Mouse (Mus musculus) CH12.LX (cell line): ENCODE results near the gene Klhl36. TPM values are rescaled to one million over a fixed set of nuclear protein-coding genes. Genes with fewer than 3 reads are reported as not detected.

Source experiments
- DNase-seq: peaks from one replicate; pipeline ENCODE4 v3.0.0-alpha.2; 2013; ENCODE audit errors: extremely low read depth
- H3K27ac ChIP-seq: 2 replicates; pipeline ENCODE4 v1.5.1; 2012; ENCODE audit warnings: low read depth, mild to moderate bottlenecking, control low read depth, moderate library complexity; ENCODE audit not compliant: insufficient read depth
- H3K27me3 ChIP-seq: replicated peaks from 2 replicates; pipeline ENCODE3; 2012; ENCODE audit warnings: inconsistent platforms
- H3K36me3 ChIP-seq, 2 experiments: replicated peaks in 1 of 2; 2 replicates each; pipeline versions ENCODE3 to v1.6.1; 2012; ENCODE audit warnings: inconsistent platforms in 1 of 2, low read length in 1 of 2, mild to moderate bottlenecking in 1 of 2, mixed read lengths in 1 of 2, moderate library complexity in 1 of 2; ENCODE audit not compliant: control insufficient read depth in 1 of 2, insufficient read depth in 1 of 2
- H3K4me1 ChIP-seq, 2 experiments: 2 replicates each; pipeline ENCODE4 v1.6.1; 2012; ENCODE audit warnings: inconsistent platforms in 1 of 2, moderate library complexity in 1 of 2; ENCODE audit not compliant: insufficient read depth in 2 of 2, control insufficient read depth in 1 of 2
- H3K4me2 ChIP-seq: 2 replicates; pipeline ENCODE4 v1.6.1; 2012; ENCODE audit warnings: low read depth, mild to moderate bottlenecking, control low read depth; ENCODE audit not compliant: poor library complexity, insufficient read depth, severe bottlenecking
- H3K4me3 ChIP-seq, 3 experiments: fragments of 150-350 bp in 1 of 3; sonication (generic) in 1 of 3; replicated peaks in 1 of 3; 2 replicates each; pipeline versions ENCODE3 to v1.5.1; 2011 to 2012; ENCODE audit warnings: low read depth in 2 of 3, low read length in 2 of 3, mild to moderate bottlenecking in 2 of 3, moderate library complexity in 2 of 3, control low read depth in 1 of 3, improper control_type of control experiment in 1 of 3, inconsistent platforms in 1 of 3, mixed read lengths in 1 of 3; ENCODE audit not compliant: poor library complexity in 1 of 3
- H3K79me2 ChIP-seq: replicated peaks from 2 replicates; pipeline ENCODE4 v1.6.1; 2012; ENCODE audit warnings: mild to moderate bottlenecking, moderate library complexity; ENCODE audit not compliant: control insufficient read depth, poor library complexity, insufficient read depth, severe bottlenecking; ENCODE audit errors: extremely low read depth
- H3K9ac ChIP-seq: 2 replicates; pipeline ENCODE4 v1.6.1; 2012; ENCODE audit warnings: low read depth, mild to moderate bottlenecking, control low read depth, moderate library complexity; ENCODE audit not compliant: insufficient read depth
- H3K9me3 ChIP-seq: replicated peaks from 2 replicates; pipeline ENCODE3; 2012; ENCODE audit warnings: low read length, inconsistent platforms, mixed read lengths
- BHLHE40 ChIP-seq: IDR thresholded peaks from 2 replicates; pipeline ENCODE4 v1.6.1; 2011; ENCODE audit warnings: mild to moderate bottlenecking, low read depth, low read length, improper control_type of control experiment
- CHD1 ChIP-seq: IDR thresholded peaks from 2 replicates; pipeline ENCODE4 v1.6.1; 2012; ENCODE audit warnings: low read depth, low read length, improper control_type of control experiment, inconsistent platforms
- CHD2 ChIP-seq: IDR thresholded peaks from 2 replicates; pipeline ENCODE4 v1.6.1; 2011; ENCODE audit warnings: low read length, improper control_type of control experiment
- CTCF ChIP-seq, 2 experiments: IDR thresholded peaks in 1 of 2; conservative IDR thresholded peaks in 1 of 2; 2 replicates each; pipeline ENCODE4 v1.5.1; 2011 to 2012; ENCODE audit warnings: low read depth in 2 of 2, low read length in 2 of 2, improper control_type of control experiment in 1 of 2, inconsistent platforms in 1 of 2, mild to moderate bottlenecking in 1 of 2, moderate library complexity in 1 of 2
- E2F4 ChIP-seq: IDR thresholded peaks from 2 replicates; pipeline ENCODE4 v1.6.1; 2011; ENCODE audit warnings: low read depth, low read length, improper control_type of control experiment; ENCODE audit not compliant: insufficient replicate concordance
- ELF1 ChIP-seq: IDR thresholded peaks from 2 replicates; pipeline ENCODE4 v1.6.1; 2014; ENCODE audit warnings: low read depth, mild to moderate bottlenecking, inconsistent platforms, low read length, improper control_type of control experiment
- EP300 ChIP-seq: IDR thresholded peaks from 2 replicates; pipeline ENCODE4 v1.6.1; 2011; ENCODE audit warnings: low read length, improper control_type of control experiment
- GABPA ChIP-seq: IDR thresholded peaks from 2 replicates; pipeline ENCODE4 v1.6.1; 2012; ENCODE audit warnings: low read depth, low read length, improper control_type of control experiment, inconsistent platforms; ENCODE audit not compliant: insufficient replicate concordance
- HCFC1 ChIP-seq: IDR thresholded peaks from 2 replicates; pipeline ENCODE4 v1.6.1; 2012; ENCODE audit warnings: low read depth, mild to moderate bottlenecking, inconsistent platforms, low read length, improper control_type of control experiment
- IRF4 ChIP-seq: IDR thresholded peaks from 2 replicates; pipeline ENCODE4 v1.6.1; 2014; ENCODE audit warnings: low read depth, mild to moderate bottlenecking, inconsistent platforms, low read length, improper control_type of control experiment
- JUND ChIP-seq: conservative IDR thresholded peaks from 2 replicates; pipeline ENCODE4 v1.6.1; 2011; ENCODE audit warnings: low read depth, low read length, improper control_type of control experiment
- KAT2A ChIP-seq: IDR thresholded peaks from 2 replicates; pipeline ENCODE4 v1.6.1; 2012; ENCODE audit warnings: low read length, improper control_type of control experiment, inconsistent platforms; ENCODE audit not compliant: insufficient replicate concordance
- MAX ChIP-seq: IDR thresholded peaks from 2 replicates; pipeline ENCODE4 v1.6.1; 2011; ENCODE audit warnings: low read length, improper control_type of control experiment
- MXI1 ChIP-seq: IDR thresholded peaks from 2 replicates; pipeline ENCODE4 v1.6.1; 2011; ENCODE audit warnings: mild to moderate bottlenecking, low read depth, low read length, improper control_type of control experiment
- MYC ChIP-seq: IDR thresholded peaks from 2 replicates; pipeline ENCODE4 v1.6.1; 2011; ENCODE audit warnings: low read depth, mild to moderate bottlenecking, improper control_type of control experiment, low read length
- NRF1 ChIP-seq: IDR thresholded peaks from 2 replicates; pipeline ENCODE4 v1.6.1; 2014; ENCODE audit warnings: low read depth, mild to moderate bottlenecking, inconsistent platforms, low read length, improper control_type of control experiment, moderate library complexity
- POLR2A ChIP-seq: IDR thresholded peaks from 2 replicates; pipeline ENCODE4 v1.6.1; 2011; ENCODE audit warnings: low read depth, mild to moderate bottlenecking, improper control_type of control experiment, low read length
- POLR2AphosphoS2 ChIP-seq: IDR thresholded peaks from 2 replicates; pipeline ENCODE4 v1.6.1; 2011; ENCODE audit warnings: low read depth, low read length, improper control_type of control experiment
- RAD21 ChIP-seq: IDR thresholded peaks from 2 replicates; pipeline ENCODE4 v1.6.1; 2011; ENCODE audit warnings: low read depth, mild to moderate bottlenecking, low read length, improper control_type of control experiment, moderate library complexity
- RCOR1 ChIP-seq: conservative IDR thresholded peaks from 2 replicates; pipeline ENCODE4 v1.6.1; 2012; ENCODE audit warnings: low read depth, mild to moderate bottlenecking, inconsistent platforms, low read length, improper control_type of control experiment
- SIN3A ChIP-seq: IDR thresholded peaks from 2 replicates; pipeline ENCODE4 v1.6.1; 2012; ENCODE audit warnings: low read length, improper control_type of control experiment, inconsistent platforms
- SMC3 ChIP-seq: IDR thresholded peaks from 2 replicates; pipeline ENCODE4 v1.6.1; 2011; ENCODE audit warnings: low read depth, low read length, improper control_type of control experiment
- TBP ChIP-seq: conservative IDR thresholded peaks from 2 replicates; pipeline ENCODE4 v1.6.1; 2011; ENCODE audit warnings: low read depth, low read length, improper control_type of control experiment
- TCF12 ChIP-seq: IDR thresholded peaks from 2 replicates; pipeline ENCODE4 v1.6.1; 2014; ENCODE audit warnings: low read depth, mild to moderate bottlenecking, inconsistent platforms, low read length, improper control_type of control experiment
- UBTF ChIP-seq: IDR thresholded peaks from 2 replicates; pipeline ENCODE4 v1.6.1; 2012; ENCODE audit warnings: low read depth, mild to moderate bottlenecking, inconsistent platforms, low read length, improper control_type of control experiment, moderate library complexity
- ZC3H11A ChIP-seq: IDR thresholded peaks from 2 replicates; pipeline ENCODE4 v1.6.1; 2012; ENCODE audit warnings: low read depth, mild to moderate bottlenecking, inconsistent platforms, low read length, improper control_type of control experiment
- ZKSCAN1 ChIP-seq: IDR thresholded peaks from 2 replicates; pipeline ENCODE4 v1.6.1; 2012; ENCODE audit warnings: low read depth, inconsistent platforms, low read length, improper control_type of control experiment, borderline replicate concordance
- ZMIZ1 ChIP-seq: IDR thresholded peaks from 2 replicates; pipeline ENCODE4 v1.6.1; 2012; ENCODE audit warnings: low read depth, mild to moderate bottlenecking, inconsistent platforms, low read length, improper control_type of control experiment
- ZNF384 ChIP-seq: IDR thresholded peaks from 2 replicates; pipeline ENCODE4 v1.6.1; 2012; ENCODE audit warnings: low read depth, low read length, improper control_type of control experiment, inconsistent platforms
- dilution Hi-C: fragments of 300-500 bp; cut with MboI; formaldehyde crosslinking; loops from 2 replicates; pipeline ENCODE4 v1.14.3; 2020; ENCODE audit warnings: low sequenced_read_pairs; ENCODE audit not compliant: extremely low pct_unique_long_range_greater_than_20kb, extremely low pct_ligation_motif_present
- in situ Hi-C: fragments of 300-500 bp; cut with MboI; formaldehyde crosslinking; loops from 3 replicates; pipeline ENCODE4 v1.14.3; 2019; ENCODE audit warnings: low sequenced_read_pairs, low pct_ligation_motif_present, low pct_unique_long_range_greater_than_20kb, mixed read lengths
- polyA plus RNA-seq: library from polyadenylated mRNA; unstranded; fragments of >175 nt; gene quantifications from 2 replicates; pipeline ENCODE4 v1.2.1, GENCODE M21; 2012; ENCODE audit warnings: low read depth; ENCODE audit not compliant: insufficient read length
- total RNA-seq, 2 experiments: library from RNA; depleted of rRNA; stranded (reverse); fragments of 300-350 nt in 1 of 2; fragments of >200 nt in 1 of 2; gene quantifications; 2 replicates each; pipeline ENCODE4 v1.2.3; 2012 to 2014

Gene Klhl36
- total and polyA plus RNA-seq, 3 experiments = 3.0 to 7.9 (median 3.1) TPM

DNA sequence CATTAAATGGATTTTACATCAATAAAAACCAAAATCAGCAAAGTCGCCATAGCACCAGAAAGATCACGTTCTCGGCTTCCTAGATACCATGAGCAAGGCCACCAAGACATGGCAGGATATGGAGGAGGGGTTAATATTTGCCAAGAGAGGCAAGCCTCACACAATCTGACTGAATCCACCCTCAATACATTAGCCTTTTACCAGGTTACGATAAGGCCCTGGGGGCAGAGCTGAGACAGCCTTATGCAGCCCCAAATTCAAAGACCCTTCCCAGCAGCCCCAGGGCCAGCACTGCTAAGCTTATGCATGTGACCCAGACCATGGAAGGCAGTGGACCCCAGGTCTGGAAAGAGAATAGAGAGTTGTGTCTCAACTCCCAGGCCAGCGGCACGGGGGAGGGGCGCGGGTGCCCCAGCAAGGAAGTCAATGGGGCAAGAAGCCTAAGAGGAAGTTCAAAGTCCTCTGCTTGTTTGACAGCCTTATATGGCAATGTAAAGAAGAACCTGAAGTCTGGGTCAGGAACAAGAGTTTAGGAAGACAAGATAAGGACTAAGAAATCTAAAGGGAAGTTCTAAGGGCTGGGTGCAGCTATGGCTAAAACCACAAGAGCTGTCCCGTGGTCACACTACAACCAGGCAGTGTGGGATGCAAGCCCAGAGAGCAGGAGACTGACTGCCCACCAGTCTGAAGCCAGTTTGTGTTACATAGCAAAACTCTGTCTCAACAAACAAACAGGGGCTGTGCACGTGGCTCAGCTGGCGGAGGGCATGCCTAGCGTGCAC lies 49.2 kb upstream of the Klhl36 start:
- Histone ChIP-seq H3K27ac (peak overlapping the region; percentile 59), H3K79me2 (no peaks in the 10 kb centered on the region), H3K9ac (no peak overlapping the region), H3K4me1 (peaks cover 6 to 76% of the 10 kb centered on the region in 2 experiments), H3K27me3 (no peaks in the 10 kb centered on the region), H3K4me2 (no peak overlapping the region), H3K4me3 (no peak overlapping the region), H3K36me3 (peaks cover 0 to 61% of the 10 kb centered on the region in 2 experiments), H3K9me3 (peaks cover 4% of the 10 kb centered on the region)
- in situ Hi-C loops = no loop called here
- DNase-seq = peak; percentile 68
- dilution Hi-C loops = no loop called here
- TF ChIP-seq BHLHE40 (no peak), CHD2 (peak; percentile 30; the same call in 1 of the 2 replicates), POLR2AphosphoS2 (no peak), IRF4 (no peak), KAT2A (no peak), UBTF (no peak), ZC3H11A (no peak), ELF1 (0 out of 2 replicates have a peak, but pooled peaks have one; percentile 28), JUND (no peak), MAX (0 out of 2 replicates have a peak, but pooled peaks have one; percentile 24), ZMIZ1 (no peak), RCOR1 (no peak), HCFC1 (no peak), POLR2A (no peak), TCF12 (no peak), CHD1 (no peak), ZKSCAN1 (no peak), TBP (no peak), E2F4 (no peak)

DNA sequence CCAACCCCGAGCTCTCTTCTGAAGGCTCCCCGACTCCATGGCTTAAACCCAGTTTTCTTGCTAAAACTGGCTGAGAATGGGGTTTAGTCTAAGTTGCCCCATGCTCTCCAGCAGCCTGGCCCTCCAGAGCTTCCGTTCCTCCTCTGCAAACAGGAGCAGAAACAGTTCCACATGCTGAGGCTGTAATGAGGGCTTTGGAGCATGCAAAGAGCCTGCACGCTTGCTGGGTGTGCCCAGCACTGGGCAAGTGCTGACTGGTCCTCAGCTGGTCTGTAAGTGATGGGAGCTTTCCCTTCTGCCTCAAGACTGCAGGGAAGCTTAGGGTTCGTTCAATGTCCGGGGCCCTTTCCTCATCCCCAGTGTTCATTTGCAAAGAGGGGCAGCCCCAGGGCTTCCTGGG lies 45.8 kb upstream of the Klhl36 start:
- dilution Hi-C loops = no loop called here
- DNase-seq = no peak
- TF ChIP-seq CHD1 (no peak), SIN3A (no peak), NRF1 (no peak), GABPA (no peak), MYC (no peak), SMC3 (no peak), MXI1 (no peak), RAD21 (no peak), CTCF (conservative IDR thresholded peaks at IDR 0.05 in 1 of 2, IDR thresholded peaks at IDR 0.05 in 1 of 2; ENCODE audit: low read depth in 2 of 2, low read length in 2 of 2) (no peak), KAT2A (no peak), JUND (no peak), ZNF384 (no peak), EP300 (no peak), RCOR1 (no peak), ELF1 (no peak), TCF12 (no peak)
- TF ChIP-seq, all 38 proteins: peak for 0
- Histone ChIP-seq H3K27me3 (no peaks in the 10 kb centered on the region), H3K4me3 (no peak overlapping the region), H3K27ac (no peak overlapping the region), H3K4me1 (peaks cover 6 to 56% of the 10 kb centered on the region in 2 experiments), H3K9ac (no peak overlapping the region), H3K9me3 (peaks cover 4% of the 10 kb centered on the region), H3K79me2 (no peaks in the 10 kb centered on the region), H3K4me2 (no peak overlapping the region), H3K36me3 (peaks cover 0 to 64% of the 10 kb centered on the region in 2 experiments)
- in situ Hi-C loops = no loop called here
